Mouse (Mus musculus): Measurements from ENCODE around the gene Skil.
A peak's percentile ranks its signal among the peaks of the same experiment; 100 is the strongest.

The Skil gene

GRCm38 (mm10) chr3:31094531-31095178 lies at the start of gene Skil:
TSS of gene Skil (plus strand) at chr3:31095058.
- peak; percentile 98 for DNase-seq

- DNase-seq: peak; percentile 40
These were observed 47.6 kb upstream of the Skil start for GRCm38 (mm10) chr3:31047263-31047662.

GRCm38 (mm10) chr3:31049087-31049486 lies 45.8 kb upstream of the Skil start:
- no peak for DNase-seq

- DNase-seq: peak; percentile 98
These were observed 44.5 kb upstream of the Skil start for GRCm38 (mm10) chr3:31050375-31050774.

GRCm38 (mm10) chr3:31051730-31052129 lies 43.1 kb upstream of the Skil start:
- peak; percentile 62 for DNase-seq

GRCm38 (mm10) chr3:31053191-31053590 lies 41.7 kb upstream of the Skil start:
- peak; percentile 73 for DNase-seq

GRCm38 (mm10) chr3:31054888-31055287 lies 40.0 kb upstream of the Skil start:
- DNase-seq: no peak

GRCm38 (mm10) chr3:31056047-31056650 lies 38.7 kb upstream of the Skil start:
- peak; percentile 85 for DNase-seq

- DNase-seq: peak; percentile 95
These were observed 37.9 kb upstream of the Skil start for GRCm38 (mm10) chr3:31056651-31057627.

- DNase-seq: no peak
These were observed 34.1 kb upstream of the Skil start for GRCm38 (mm10) chr3:31060745-31061102.

GRCm38 (mm10) chr3:31061103-31061785 lies 33.6 kb upstream of the Skil start:
- peak; percentile 80 for DNase-seq

- peak; percentile 35 for DNase-seq
These were observed 33.1 kb upstream of the Skil start for GRCm38 (mm10) chr3:31061786-31062120.

GRCm38 (mm10) chr3:31062325-31062724 lies 32.5 kb upstream of the Skil start:
- no peak for DNase-seq

- DNase-seq: no peak
These were observed 26.4 kb upstream of the Skil start for GRCm38 (mm10) chr3:31068482-31068881.

GRCm38 (mm10) chr3:31071804-31072203 lies 23.1 kb upstream of the Skil start:
- DNase-seq: no peak

- no peak for DNase-seq
These were observed 19.1 kb upstream of the Skil start for GRCm38 (mm10) chr3:31075808-31076207.

GRCm38 (mm10) chr3:31077068-31077703 lies 17.7 kb upstream of the Skil start:
- DNase-seq: no peak

- peak; percentile 16 for DNase-seq
These were observed 15.4 kb upstream of the Skil start for GRCm38 (mm10) chr3:31079450-31079849.

- DNase-seq: peak; percentile 37
These were observed 13.9 kb upstream of the Skil start for GRCm38 (mm10) chr3:31080791-31081502.

GRCm38 (mm10) chr3:31082838-31083506 lies 11.9 kb upstream of the Skil start:
- DNase-seq: no peak

GRCm38 (mm10) chr3:31083507-31084245 lies 11.2 kb upstream of the Skil start:
- peak; percentile 89 for DNase-seq
